Mouse (Mus musculus): ENCODE measurements at regions not wholly inside any gene's neighbourhood (a gene's known extent, or its start where the extent isn't known, plus 50 kb on each side); places are given as distances from the start of the nearest gene placed in this dataset.

DNA sequence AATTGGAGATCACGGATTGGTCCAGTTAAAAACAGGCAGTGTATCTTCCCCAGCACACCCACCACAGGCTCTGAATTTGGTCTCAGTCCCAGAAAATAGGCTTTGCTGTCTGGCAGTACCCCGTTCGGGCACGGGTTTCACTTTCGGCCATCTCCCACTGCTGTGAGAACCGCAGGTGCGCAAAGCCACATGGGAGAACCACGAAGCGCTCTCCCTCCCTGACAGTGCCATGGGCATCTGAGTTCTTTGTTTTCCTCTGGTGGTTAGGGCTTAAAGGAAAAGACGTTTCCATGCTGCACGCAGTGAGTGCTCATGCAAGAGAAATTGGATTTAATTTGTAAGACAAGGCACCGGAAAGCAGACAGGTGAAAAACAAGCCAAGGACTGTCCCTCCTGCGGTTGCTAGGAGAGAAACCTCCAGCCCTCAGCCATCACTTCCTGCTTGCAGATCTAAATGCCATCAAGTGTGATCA lies 441.3 kb upstream of the 3110018I06Rik start:
- TF ChIP-seq CTCF (IDR thresholded peaks at IDR 0.05; ENCODE audit: borderline replicate concordance, insufficient read depth, low read depth, low read length) (no peak), POLR2A (IDR thresholded peaks at IDR 0.05; ENCODE audit: borderline replicate concordance, insufficient read depth, low read length) (no peak)

All from cerebellum, adult 2 months (tissue).